Mouse (Mus musculus): ENCODE results near the gene Gmfb. TPM values are rescaled to one million over a fixed set of nuclear protein-coding genes. Genes with fewer than 3 reads are reported as not detected.
"Not testable (repeated sequence)": the region's sequence is repeated elsewhere in the genome, so short reads cannot be mapped to it uniquely, and the experiment has no call there.

Gene Gmfb
- polyA plus RNA-seq, 1 experiment from 2014 or later: 55.3 TPM

DNA sequence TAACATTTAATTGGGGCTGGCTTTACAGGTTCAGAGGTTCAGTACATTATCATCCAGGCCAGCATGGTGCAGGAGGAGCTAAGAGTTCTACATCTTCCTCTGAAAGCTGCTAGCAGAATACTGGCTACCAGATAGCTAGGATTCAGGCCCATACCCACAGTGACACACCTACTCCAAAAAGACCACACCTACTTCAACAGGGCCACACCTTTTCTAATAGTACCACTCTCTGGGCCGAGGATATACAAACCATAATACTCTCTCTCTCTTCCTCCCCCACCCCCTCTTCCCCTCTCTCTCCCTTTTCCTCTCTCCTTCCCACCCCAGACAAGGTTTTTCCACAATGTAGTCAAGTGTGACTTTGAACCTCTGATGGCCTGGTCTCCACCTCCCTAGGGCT, 5.4 kb upstream of the Gmfb start:
- H3K4me2 ChIP-seq: peak overlapping the region; percentile 31; the same call in 1 of the 2 replicates
- H3K36me3 ChIP-seq: peaks cover 5% of the 10 kb centered on the region
- peak; percentile 38 for ATAC-seq
- H3K9ac ChIP-seq: no peak overlapping the region
- no peak overlapping the region for H3K4me3 ChIP-seq
- peaks cover 44% of the 10 kb centered on the region for H3K4me1 ChIP-seq
- H3K27ac ChIP-seq: peak overlapping the region; percentile 51; the same call in 1 of the 2 replicates
- H3K27me3 ChIP-seq (replicated peaks): no peaks in the 10 kb centered on the region
- 24% methylated on average over 1 of the region's 1 CpGs for WGBS (ENCODE audit: insufficient replicate concordance)
- H3K9me3 ChIP-seq (replicated peaks): no peaks in the 10 kb centered on the region

DNA sequence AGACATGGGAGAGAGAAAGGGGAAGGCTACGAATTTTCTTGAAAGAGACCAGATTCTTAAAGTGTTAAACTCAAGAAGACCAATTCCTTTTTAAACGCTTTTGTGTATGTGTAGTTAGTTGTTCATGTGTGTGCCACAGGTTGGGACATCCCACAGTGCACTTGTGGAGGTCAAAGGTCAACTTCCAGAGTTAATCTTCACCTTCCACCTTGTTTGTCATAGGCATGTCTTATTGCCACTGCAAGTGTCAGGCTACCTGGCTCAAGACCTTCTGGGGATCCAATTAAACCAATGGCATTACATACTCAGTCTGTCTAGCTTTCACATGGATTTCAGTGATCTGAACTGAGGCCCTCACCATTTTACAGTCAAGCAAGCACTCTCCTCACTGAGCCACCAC, 2.0 kb upstream of the Gmfb start:
- H3K27me3 ChIP-seq (replicated peaks): no peaks in the 10 kb centered on the region
- H3K4me2 ChIP-seq: no peak overlapping the region
- no peak overlapping the region for H3K27ac ChIP-seq
- no peaks in the 10 kb centered on the region for H3K9me3 ChIP-seq (replicated peaks)
- WGBS (ENCODE audit: insufficient replicate concordance): 71% methylated on average over 2 of the region's 2 CpGs
- H3K36me3 ChIP-seq: peaks cover 9% of the 10 kb centered on the region
- no peak overlapping the region for H3K4me3 ChIP-seq
- no peak overlapping the region for H3K9ac ChIP-seq
- H3K4me1 ChIP-seq: peaks cover 47% of the 10 kb centered on the region
- ATAC-seq: no peak

DNA sequence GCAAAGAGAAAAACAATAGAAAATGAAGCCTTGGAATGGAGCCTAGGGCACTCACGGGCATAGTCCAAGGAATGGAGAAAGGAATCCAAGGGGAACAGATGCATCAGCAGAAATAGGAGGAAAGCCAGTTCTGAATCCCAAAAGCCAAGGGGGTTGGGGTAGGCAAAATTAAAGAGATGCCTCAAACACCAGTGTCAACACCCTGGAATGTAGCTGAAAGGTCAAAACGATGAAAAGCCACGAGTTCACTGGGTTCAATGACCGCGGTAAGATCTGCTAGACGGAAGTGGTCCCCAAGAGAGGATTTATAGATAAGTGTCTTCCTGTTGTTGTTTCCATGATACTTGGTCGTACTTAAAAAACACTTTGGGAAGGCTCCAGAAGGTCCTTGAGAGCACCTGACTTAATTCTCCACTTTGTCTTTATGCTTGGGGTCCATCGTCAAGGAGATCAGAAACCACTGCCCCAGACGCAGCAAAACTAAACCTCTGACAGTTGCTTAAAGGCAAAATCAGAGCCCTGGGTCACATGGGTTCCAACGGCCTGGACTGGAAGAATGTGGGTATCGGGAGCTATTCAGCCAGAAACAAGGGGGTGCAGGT, 670 bp downstream of the Gmfb start:
- Histone ChIP-seq H3K36me3 (peaks cover 28% of the 10 kb centered on the region), H3K4me3 (peak overlapping the region; percentile 94), H3K4me2 (peak overlapping the region; percentile 86), H3K27ac (peak overlapping the region; percentile 94), H3K27me3 (replicated peaks) (no peaks in the 10 kb centered on the region), H3K4me1 (peaks cover 48% of the 10 kb centered on the region), H3K9ac (peak overlapping the region; percentile 90), H3K9me3 (replicated peaks) (no peaks in the 10 kb centered on the region)
- WGBS (ENCODE audit: insufficient replicate concordance): under 1% methylated on average over 11 of the region's 11 CpGs
- peak; percentile 11 for ATAC-seq

DNA sequence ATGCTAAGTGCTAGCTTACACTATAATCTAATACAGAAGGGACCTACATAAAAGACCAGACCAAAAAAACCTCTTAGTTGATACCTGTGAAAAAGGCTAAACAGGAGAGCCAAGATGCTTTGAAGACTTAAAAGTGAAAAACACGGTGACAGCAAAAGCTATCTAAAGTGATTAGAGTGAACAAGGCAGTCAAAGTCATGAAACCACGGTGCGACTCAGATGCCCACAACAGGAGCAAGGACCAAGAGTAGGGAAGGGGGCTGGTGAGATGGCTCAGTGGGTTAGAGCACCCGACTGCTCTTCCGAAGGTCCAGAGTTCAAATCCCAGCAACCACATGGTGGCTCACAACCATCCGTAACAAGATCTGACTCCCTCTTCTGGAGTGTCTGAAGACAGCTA, 2.1 kb downstream of the Gmfb start:
- not testable (repeated sequence) for ATAC-seq; H3K4me3 ChIP-seq; H3K9ac ChIP-seq; H3K9me3 ChIP-seq (replicated peaks); H3K27me3 ChIP-seq (replicated peaks); H3K27ac ChIP-seq
- H3K4me1 ChIP-seq: peaks cover 60% of the 10 kb centered on the region
- H3K4me2 ChIP-seq: peak overlapping the region; percentile 86; the same call in 1 of the 2 replicates
- H3K36me3 ChIP-seq: peaks cover 38% of the 10 kb centered on the region
- 72% methylated on average over 6 of the region's 6 CpGs for WGBS (ENCODE audit: insufficient replicate concordance)

DNA sequence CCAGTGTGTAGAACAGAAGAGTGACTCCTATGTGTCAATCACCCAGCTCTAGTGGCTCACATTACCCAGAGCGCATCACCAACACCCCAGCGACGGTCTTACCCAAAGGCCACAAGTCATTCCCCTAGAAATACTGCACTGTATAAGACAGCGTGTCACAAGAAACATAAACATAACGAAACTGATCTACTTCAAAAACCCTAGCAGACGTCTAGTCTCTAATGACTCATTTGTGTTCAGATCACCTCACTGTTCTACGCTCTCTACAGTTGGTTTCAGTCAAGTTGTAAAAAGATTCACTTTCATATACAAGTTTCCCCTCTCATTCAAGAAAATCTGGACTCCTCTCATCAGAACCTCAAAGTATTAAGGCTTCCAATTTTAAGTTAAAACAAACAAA, 3.3 kb downstream of the Gmfb start:
- no peaks in the 10 kb centered on the region for H3K9me3 ChIP-seq (replicated peaks)
- no peak for ATAC-seq
- H3K27me3 ChIP-seq (replicated peaks): no peaks in the 10 kb centered on the region
- H3K4me2 ChIP-seq: no peak overlapping the region
- peaks cover 48% of the 10 kb centered on the region for H3K36me3 ChIP-seq
- H3K4me3 ChIP-seq: no peak overlapping the region
- 86% methylated on average over 7 of the region's 7 CpGs for WGBS (ENCODE audit: insufficient replicate concordance)
- no peak overlapping the region for H3K9ac ChIP-seq
- H3K4me1 ChIP-seq: peaks cover 60% of the 10 kb centered on the region
- no peak overlapping the region for H3K27ac ChIP-seq

GRCm38 (mm10) chr14:46816916-46817622, 5.0 kb downstream of the Gmfb start:
- WGBS (ENCODE audit: insufficient replicate concordance): 72% methylated on average over 8 of the region's 8 CpGs
- Histone ChIP-seq H3K4me3 (no peak overlapping the region), H3K4me1 (peaks cover 56% of the 10 kb centered on the region)

DNA sequence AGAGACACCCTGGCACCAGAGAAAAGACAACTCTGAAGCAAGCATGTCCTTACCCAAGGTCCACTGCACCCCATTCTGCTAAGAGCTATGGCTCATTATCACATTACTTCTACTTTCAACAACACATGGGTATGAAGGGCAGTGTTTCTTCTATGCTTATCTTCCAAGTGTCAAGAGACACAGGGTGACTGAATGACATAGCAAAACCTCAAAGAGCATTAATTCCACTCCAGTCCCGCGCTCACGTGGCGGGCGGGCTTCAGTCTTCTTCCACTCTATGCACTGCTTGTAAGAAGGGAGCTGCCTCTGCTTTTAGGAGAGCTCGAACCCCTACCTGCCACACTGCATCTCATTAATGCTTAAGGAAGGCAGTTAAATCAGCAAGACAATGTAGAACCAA, 6.4 kb downstream of the Gmfb start:
- no peak overlapping the region for H3K9ac ChIP-seq
- no peaks in the 10 kb centered on the region for H3K9me3 ChIP-seq (replicated peaks)
- H3K27ac ChIP-seq: peak overlapping the region; percentile 66; the same call in 1 of the 2 replicates
- peak; percentile 80 for ATAC-seq
- H3K4me3 ChIP-seq: no peak overlapping the region
- H3K27me3 ChIP-seq (replicated peaks): no peaks in the 10 kb centered on the region
- H3K36me3 ChIP-seq: peaks cover 77% of the 10 kb centered on the region
- WGBS (ENCODE audit: insufficient replicate concordance): 21% methylated on average over 6 of the region's 6 CpGs
- peak overlapping the region; percentile 44 for H3K4me2 ChIP-seq
- H3K4me1 ChIP-seq: peaks cover 49% of the 10 kb centered on the region

More at GRCm38 (mm10) chr14:46816916-46817622, 5.0 kb downstream of the Gmfb start:
- Histone ChIP-seq H3K27me3 (replicated peaks) (no peaks in the 10 kb centered on the region), H3K9ac (no peak overlapping the region), H3K36me3 (peaks cover 64% of the 10 kb centered on the region), H3K27ac (peak overlapping the region; percentile 22; the same call in 1 of the 2 replicates), H3K4me2 (no peak overlapping the region), H3K9me3 (replicated peaks) (no peaks in the 10 kb centered on the region)
- no peak for ATAC-seq

DNA sequence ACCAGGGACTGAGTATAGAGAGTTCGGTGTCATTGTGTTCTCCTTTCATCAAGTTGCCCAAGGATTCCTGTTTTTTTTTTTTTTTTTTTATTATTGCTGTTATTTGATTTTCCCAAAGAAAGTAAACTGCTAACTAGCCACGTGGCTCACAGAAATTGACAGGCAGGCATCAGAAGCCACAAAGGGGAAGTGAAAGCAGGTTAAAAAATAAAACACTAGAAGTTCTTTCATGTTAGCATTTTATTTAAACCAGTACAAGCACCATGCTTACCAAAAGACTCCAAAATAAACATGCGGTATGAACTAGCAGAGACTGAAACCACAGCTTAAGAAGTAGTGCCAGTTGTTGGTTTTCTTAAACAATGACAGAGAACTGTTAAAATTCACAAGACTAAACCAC, 14.1 kb downstream of the Gmfb start:
- WGBS (ENCODE audit: insufficient replicate concordance): 60% methylated on average over 3 of the region's 3 CpGs
- no peak for ATAC-seq
- Histone ChIP-seq H3K36me3 (peaks cover 62% of the 10 kb centered on the region), H3K9me3 (replicated peaks) (no peaks in the 10 kb centered on the region), H3K4me2 (no peak overlapping the region), H3K4me1 (no peaks in the 10 kb centered on the region), H3K27me3 (replicated peaks) (no peaks in the 10 kb centered on the region), H3K27ac (no peak overlapping the region), H3K9ac (no peak overlapping the region), H3K4me3 (no peak overlapping the region)

DNA sequence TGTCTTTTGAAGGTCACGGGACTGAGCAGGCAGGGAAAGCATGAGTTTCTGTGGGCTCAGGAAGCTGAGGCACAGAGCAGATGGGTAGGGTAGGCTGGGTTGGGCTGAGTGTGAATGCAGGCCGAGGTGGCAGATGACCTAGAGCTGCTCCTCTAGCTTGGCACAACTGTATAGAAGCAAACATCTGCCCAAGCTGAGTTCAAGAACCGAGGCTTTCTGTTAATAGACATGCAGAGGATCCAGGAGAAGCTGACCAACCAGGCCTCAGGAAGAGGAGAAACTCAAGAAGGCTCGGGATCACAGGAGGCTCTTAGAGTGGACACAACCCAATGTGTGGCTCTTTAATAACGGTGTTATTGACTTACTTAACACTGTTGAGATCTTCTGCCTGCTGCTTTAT, 15.9 kb downstream of the Gmfb start:
- H3K9ac ChIP-seq: no peak overlapping the region
- H3K27ac ChIP-seq: no peak overlapping the region
- no peaks in the 10 kb centered on the region for H3K9me3 ChIP-seq (replicated peaks)
- ATAC-seq: no peak
- H3K4me1 ChIP-seq: 0 out of 2 replicates have a peak, but pooled peaks cover under 1% of the 10 kb centered on the region
- no peak overlapping the region for H3K4me3 ChIP-seq
- WGBS (ENCODE audit: insufficient replicate concordance): 69% methylated on average over 5 of the region's 5 CpGs
- H3K4me2 ChIP-seq: no peak overlapping the region
- peaks cover 46% of the 10 kb centered on the region for H3K36me3 ChIP-seq
- H3K27me3 ChIP-seq (replicated peaks): no peaks in the 10 kb centered on the region

- Histone ChIP-seq H3K4me2 (no peak overlapping the region), H3K27ac (no peak overlapping the region), H3K4me3 (no peak overlapping the region), H3K27me3 (replicated peaks) (no peaks in the 10 kb centered on the region), H3K9ac (no peak overlapping the region), H3K4me1 (peaks cover 6% of the 10 kb centered on the region; the same call in 1 of the 2 replicates), H3K36me3 (peaks cover 33% of the 10 kb centered on the region), H3K9me3 (replicated peaks) (no peaks in the 10 kb centered on the region)
- ATAC-seq: no peak
- WGBS (ENCODE audit: insufficient replicate concordance): 52% methylated on average over 1 of the region's 1 CpGs
Measured at GRCm38 (mm10) chr14:46803791-46804190, 18.3 kb downstream of the Gmfb start.

DNA sequence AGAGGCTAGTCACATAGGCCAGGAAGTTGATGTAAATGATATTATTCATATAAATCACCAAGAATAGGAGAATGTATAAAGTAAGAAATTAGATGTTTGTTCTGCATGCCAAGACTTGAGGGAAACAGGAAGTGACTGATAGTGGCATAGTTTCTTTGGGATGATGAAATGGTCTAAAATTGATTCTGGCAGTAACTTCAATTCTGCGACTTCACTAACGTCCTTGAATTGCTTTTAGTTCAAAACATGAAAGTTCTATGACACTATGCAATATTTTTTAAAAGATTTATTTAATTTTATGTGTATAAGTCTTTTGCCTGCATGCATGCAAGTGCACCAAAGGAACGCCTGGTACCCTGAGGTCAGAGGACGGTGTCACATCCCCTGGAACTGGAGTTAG, 18.8 kb downstream of the Gmfb start:
- ATAC-seq: no peak
- Histone ChIP-seq H3K9ac (no peak overlapping the region), H3K4me1 (peaks cover 6% of the 10 kb centered on the region; the same call in 1 of the 2 replicates), H3K4me3 (no peak overlapping the region), H3K9me3 (replicated peaks) (no peaks in the 10 kb centered on the region), H3K36me3 (peaks cover 28% of the 10 kb centered on the region), H3K27me3 (replicated peaks) (no peaks in the 10 kb centered on the region), H3K4me2 (no peak overlapping the region), H3K27ac (no peak overlapping the region)
- 80% methylated on average over 4 of the region's 4 CpGs for WGBS (ENCODE audit: insufficient replicate concordance)

DNA sequence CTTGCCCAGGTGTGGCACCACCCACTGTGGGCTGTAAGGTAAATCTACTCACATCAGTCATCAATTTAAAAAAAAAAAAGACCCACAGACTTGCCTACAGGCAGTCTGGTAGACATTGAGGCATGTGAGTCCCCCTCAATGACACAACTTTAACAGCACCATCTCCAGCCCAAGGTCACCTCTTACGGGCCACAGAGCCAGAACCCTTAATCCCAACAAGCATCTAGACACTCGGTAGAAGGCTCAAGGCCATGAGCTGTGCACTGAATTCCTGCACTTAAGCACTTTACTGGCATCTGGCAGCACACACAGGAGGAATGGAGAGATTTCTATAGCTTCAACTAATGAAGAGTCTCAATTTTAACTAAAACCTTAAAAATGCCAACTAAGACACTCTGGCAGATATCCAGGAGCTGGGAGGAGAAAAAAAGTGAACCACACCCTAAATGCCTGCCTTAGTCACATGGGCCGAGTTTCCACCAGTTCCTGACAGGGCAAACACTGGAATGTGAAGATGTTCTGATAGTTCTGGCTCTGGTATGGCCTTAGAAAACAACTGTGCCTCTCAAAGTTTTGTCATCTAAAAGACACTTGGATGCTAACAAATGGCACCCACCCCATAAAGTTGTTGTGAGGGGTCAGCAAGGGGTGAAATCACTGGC, 21.2 kb downstream of the Gmfb start:
- Histone ChIP-seq H3K27ac (no peak overlapping the region), H3K4me2 (no peak overlapping the region), H3K9ac (no peak overlapping the region), H3K27me3 (replicated peaks) (no peaks in the 10 kb centered on the region), H3K4me3 (no peak overlapping the region), H3K36me3 (peaks cover 15% of the 10 kb centered on the region), H3K4me1 (peaks cover 6% of the 10 kb centered on the region; the same call in 1 of the 2 replicates), H3K9me3 (replicated peaks) (no peaks in the 10 kb centered on the region)
- no peak for ATAC-seq
- WGBS (ENCODE audit: insufficient replicate concordance): 72% methylated on average over 3 of the region's 3 CpGs
